Mouse (Mus musculus) MN1 (cell line): ENCODE results near the gene Cbx7.
A peak's percentile ranks its signal among the peaks of the same experiment; 100 is the strongest.
"Not testable (repeated sequence)": the region's sequence is repeated elsewhere in the genome, so short reads cannot be mapped to it uniquely, and the experiment has no call there.

ENCODE experiments used
- DNase-seq: peaks from one replicate; pipeline ENCODE4 v3.0.0-alpha.2; 2016; ENCODE audit warnings: low spot score

Gene Cbx7

GRCm38 (mm10) chr15:79927637-79928122, 43.2 kb downstream of the Cbx7 start:
- DNase-seq: no peak

- DNase-seq: no peak
Measured at GRCm38 (mm10) chr15:79926856-79927416, 44.0 kb downstream of the Cbx7 start.

GRCm38 (mm10) chr15:79919787-79920186, 51.1 kb downstream of the Cbx7 start:
- DNase-seq: no peak

- DNase-seq: no peak
Measured at GRCm38 (mm10) chr15:79918485-79918884, 52.4 kb downstream of the Cbx7 start.

- DNase-seq: no peak
Measured at GRCm38 (mm10) chr15:79917111-79917720, 53.7 kb downstream of the Cbx7 start.

GRCm38 (mm10) chr15:79916150-79916549, 54.8 kb downstream of the Cbx7 start:
- DNase-seq: no peak

GRCm38 (mm10) chr15:79914357-79914756, 56.6 kb downstream of the Cbx7 start:
- DNase-seq: peak; percentile 58

GRCm38 (mm10) chr15:79913761-79914346, 57.1 kb downstream of the Cbx7 start:
- DNase-seq: no peak

GRCm38 (mm10) chr15:79911339-79911738, 59.6 kb downstream of the Cbx7 start:
- DNase-seq: no peak

- not testable (repeated sequence) for DNase-seq
Measured at GRCm38 (mm10) chr15:79910812-79911211, 60.1 kb downstream of the Cbx7 start.

- DNase-seq: not testable (repeated sequence)
Measured at GRCm38 (mm10) chr15:79909006-79909405, 61.9 kb downstream of the Cbx7 start.

GRCm38 (mm10) chr15:79906855-79907254, 64.1 kb downstream of the Cbx7 start:
- no peak for DNase-seq

- DNase-seq: no peak
Measured at GRCm38 (mm10) chr15:79905211-79905610, 65.7 kb downstream of the Cbx7 start.

GRCm38 (mm10) chr15:79904678-79905077, 66.2 kb downstream of the Cbx7 start:
- DNase-seq: not testable (repeated sequence)

- no peak for DNase-seq
Measured at GRCm38 (mm10) chr15:79903963-79904362, 67.0 kb downstream of the Cbx7 start.

- DNase-seq: not testable (repeated sequence)
Measured at GRCm38 (mm10) chr15:79903081-79903480, 67.8 kb downstream of the Cbx7 start.

GRCm38 (mm10) chr15:79901399-79901798, 69.5 kb downstream of the Cbx7 start:
- DNase-seq: no peak

GRCm38 (mm10) chr15:79900751-79901150, 70.2 kb downstream of the Cbx7 start:
- DNase-seq: no peak

GRCm38 (mm10) chr15:79899828-79900510, 71.0 kb downstream of the Cbx7 start:
- DNase-seq: no peak

- DNase-seq: no peak
Measured at GRCm38 (mm10) chr15:79898988-79899387, 71.9 kb downstream of the Cbx7 start.

- no peak for DNase-seq
Measured at GRCm38 (mm10) chr15:79896080-79896725, 74.7 kb downstream of the Cbx7 start.
